Mouse (Mus musculus): Measurements from ENCODE around the gene Nifk. TPM values are rescaled to one million over a fixed set of nuclear protein-coding genes. Genes with fewer than 3 reads are reported as not detected.
A peak's percentile ranks its signal among the peaks of the same experiment; 100 is the strongest.

Gene Nifk
- polyA plus RNA-seq, 1 experiment = 36.7 TPM

DNA sequence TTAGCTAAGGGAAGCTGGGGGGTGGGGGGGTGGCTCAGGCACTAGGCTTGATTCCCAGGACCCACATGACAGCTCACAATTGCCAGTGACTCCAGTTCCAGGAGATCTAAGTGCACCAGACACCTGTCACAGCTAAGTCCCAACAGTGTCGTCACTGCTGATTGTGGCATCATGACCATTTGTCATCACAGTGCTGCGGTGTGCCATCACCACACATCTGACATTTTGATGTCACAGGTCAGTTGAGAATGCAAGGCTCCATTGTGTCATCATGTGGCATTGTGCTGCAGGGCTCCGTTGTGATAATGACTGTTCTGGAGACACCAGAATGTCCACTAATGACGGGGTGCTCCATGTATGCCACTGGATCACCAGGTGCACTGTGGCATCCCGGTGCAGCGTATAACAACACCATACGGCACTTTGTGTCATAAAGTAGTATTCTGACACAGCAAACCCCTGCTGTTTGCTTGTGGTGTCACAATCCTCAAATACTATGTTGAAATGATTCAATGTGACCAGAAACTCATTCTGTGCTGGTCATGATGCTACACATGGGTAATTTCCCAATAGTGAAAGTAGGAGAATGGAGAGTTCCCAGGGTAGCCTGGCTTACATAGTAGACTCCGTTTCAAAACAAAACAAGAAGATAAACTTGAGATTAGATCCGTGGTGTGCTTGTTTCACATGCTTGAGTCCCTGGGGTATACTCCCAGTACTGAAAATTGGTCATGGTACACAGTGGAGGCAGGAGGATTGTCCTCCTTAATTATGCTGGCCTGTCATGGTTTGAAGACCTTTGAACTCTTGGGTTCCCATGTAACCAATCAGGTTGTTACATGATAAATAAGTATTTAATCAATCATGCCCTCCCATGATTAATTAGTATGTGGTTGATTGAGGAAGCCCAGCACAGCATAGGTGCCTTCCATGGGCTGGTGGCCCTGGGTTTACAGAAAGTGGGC lies 13.4 kb downstream of the Nifk start:
- no peak for TF ChIP-seq CTCF (IDR thresholded peaks at IDR 0.05; ENCODE audit: borderline replicate concordance, extremely low read depth, insufficient read depth, insufficient read length)
- no peak for DNase-seq (ENCODE audit: low read depth)

- DNase-seq (ENCODE audit: low read depth) = no peak
- no peak for TF ChIP-seq POLR2A (IDR thresholded peaks at IDR 0.05; ENCODE audit: borderline replicate concordance, extremely low read depth, insufficient read depth, insufficient read length, poor library complexity, severe bottlenecking)
- TF ChIP-seq CTCF (IDR thresholded peaks at IDR 0.05; ENCODE audit: borderline replicate concordance, extremely low read depth, insufficient read depth, insufficient read length) = no peak
Observed at GRCm38 (mm10) chr1:118335847-118336246, 14.2 kb downstream of the Nifk start.

GRCm38 (mm10) chr1:118337921-118338320 lies 16.3 kb downstream of the Nifk start:
- TF ChIP-seq CTCF (IDR thresholded peaks at IDR 0.05; ENCODE audit: borderline replicate concordance, extremely low read depth, insufficient read depth, insufficient read length) (no peak), POLR2A (IDR thresholded peaks at IDR 0.05; ENCODE audit: borderline replicate concordance, extremely low read depth, insufficient read depth, insufficient read length, poor library complexity, severe bottlenecking) (no peak)
- no peak for DNase-seq (ENCODE audit: low read depth)

DNA sequence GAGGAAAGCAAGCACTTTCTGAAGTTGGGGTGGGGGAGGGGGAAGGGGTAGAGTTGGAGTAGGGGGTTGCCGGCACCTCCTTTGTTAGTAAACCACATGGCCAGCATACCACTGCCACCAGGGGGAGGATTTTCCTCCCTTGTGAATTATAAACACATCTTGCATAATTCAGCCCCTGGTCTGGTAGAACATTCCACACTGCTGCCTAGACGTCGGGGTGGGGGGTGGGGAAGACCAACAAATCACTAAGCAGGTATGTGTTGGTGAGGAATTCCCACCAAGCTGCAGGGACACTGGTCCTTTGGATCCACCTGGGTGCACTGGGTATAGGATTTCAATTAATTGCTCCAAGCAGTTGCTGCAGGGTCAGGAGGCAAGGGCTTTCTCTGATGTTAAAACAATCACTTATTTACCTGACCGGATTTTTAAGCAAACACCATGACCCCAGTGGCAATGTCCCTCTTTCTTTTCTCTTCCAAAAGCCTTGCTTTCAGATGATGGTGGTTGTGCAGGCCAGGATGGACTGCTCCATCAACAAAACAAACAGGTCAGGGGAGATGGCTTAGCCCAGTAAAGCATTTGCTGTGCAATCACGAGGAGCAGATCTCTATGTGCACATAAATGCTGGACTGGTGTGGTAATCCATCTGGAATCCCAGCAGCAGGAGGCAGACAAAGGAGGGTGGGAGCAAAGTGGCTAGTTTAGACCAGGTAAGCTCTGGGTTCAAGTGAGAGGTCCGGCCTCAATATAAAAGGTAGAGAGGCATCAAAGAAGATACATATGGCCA lies 22.2 kb downstream of the Nifk start:
- DNase-seq (ENCODE audit: low read depth) = no peak
- TF ChIP-seq CTCF (IDR thresholded peaks at IDR 0.05; ENCODE audit: borderline replicate concordance, extremely low read depth, insufficient read depth, insufficient read length) (no peak), POLR2A (IDR thresholded peaks at IDR 0.05; ENCODE audit: borderline replicate concordance, extremely low read depth, insufficient read depth, insufficient read length, poor library complexity, severe bottlenecking) (no peak)

DNA sequence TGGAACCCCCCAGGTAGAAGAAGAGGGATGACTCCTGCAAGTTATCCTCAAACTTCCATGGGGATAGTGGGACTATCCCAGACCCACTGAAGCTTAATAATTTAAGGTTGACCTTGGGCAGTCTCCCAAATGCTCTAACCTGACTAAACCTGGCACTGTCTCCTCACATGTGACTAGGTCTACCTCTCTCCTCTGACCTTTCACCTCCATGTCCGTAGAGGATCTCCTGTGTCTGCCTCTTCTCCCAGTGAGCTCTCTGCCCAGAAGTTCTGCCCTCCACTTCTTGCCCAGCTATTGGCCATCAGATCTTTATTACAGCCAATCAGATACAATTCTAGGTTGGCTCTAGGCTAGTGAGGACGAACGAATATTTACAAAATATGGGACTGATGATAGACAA lies 28.3 kb downstream of the Nifk start:
- no peak for DNase-seq (ENCODE audit: low read depth)
- no peak for TF ChIP-seq POLR2A (IDR thresholded peaks at IDR 0.05; ENCODE audit: borderline replicate concordance, extremely low read depth, insufficient read depth, insufficient read length, poor library complexity, severe bottlenecking)
- TF ChIP-seq CTCF (IDR thresholded peaks at IDR 0.05; ENCODE audit: borderline replicate concordance, extremely low read depth, insufficient read depth, insufficient read length) = no peak

DNA sequence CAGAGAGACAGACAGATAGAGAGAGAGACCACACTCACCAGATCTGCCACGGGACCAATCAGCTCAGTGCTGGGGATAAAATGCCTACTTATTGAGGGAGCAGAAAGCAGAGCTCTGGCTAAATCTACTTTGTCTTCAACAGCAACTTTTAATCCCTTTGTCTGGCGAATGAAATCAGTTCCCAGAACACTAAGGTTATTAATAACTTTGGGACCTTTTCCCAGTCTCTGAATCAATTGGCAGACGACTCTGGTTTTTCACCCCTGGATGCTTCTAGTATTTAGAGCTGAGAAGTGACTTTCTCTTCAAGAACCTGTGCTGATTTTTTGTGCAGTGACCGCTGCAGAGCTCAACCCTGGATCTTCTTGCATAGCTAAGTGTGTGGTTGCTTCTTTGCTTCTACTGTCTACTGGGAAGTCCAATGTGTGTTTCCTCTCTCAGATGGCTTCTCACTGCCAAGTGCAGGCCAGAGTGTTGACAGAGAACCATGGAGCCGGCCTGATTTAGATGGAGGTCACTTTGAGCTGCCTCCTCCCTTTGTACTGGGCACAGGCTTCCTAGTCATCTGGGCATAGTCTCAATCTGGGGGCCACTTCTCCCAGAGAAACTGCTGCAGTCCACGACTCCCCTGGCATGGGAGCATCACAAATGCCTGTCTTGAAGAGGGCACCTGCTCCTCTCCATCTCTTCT lies 37.6 kb downstream of the Nifk start:
- no peak for TF ChIP-seq CTCF (IDR thresholded peaks at IDR 0.05; ENCODE audit: borderline replicate concordance, extremely low read depth, insufficient read depth, insufficient read length)
- no peak for TF ChIP-seq POLR2A (IDR thresholded peaks at IDR 0.05; ENCODE audit: borderline replicate concordance, extremely low read depth, insufficient read depth, insufficient read length, poor library complexity, severe bottlenecking)
- no peak for DNase-seq (ENCODE audit: low read depth)

GRCm38 (mm10) chr1:118367970-118368369 lies 46.3 kb downstream of the Nifk start:
- DNase-seq (ENCODE audit: low read depth) = no peak
- TF ChIP-seq CTCF (IDR thresholded peaks at IDR 0.05; ENCODE audit: borderline replicate concordance, extremely low read depth, insufficient read depth, insufficient read length) (peak; percentile 7; the same call in 1 of the 2 replicates), POLR2A (IDR thresholded peaks at IDR 0.05; ENCODE audit: borderline replicate concordance, extremely low read depth, insufficient read depth, insufficient read length, poor library complexity, severe bottlenecking) (no peak)

- DNase-seq (ENCODE audit: low read depth) = no peak
- no peak for TF ChIP-seq CTCF (IDR thresholded peaks at IDR 0.05; ENCODE audit: borderline replicate concordance, extremely low read depth, insufficient read depth, insufficient read length)
- no peak for TF ChIP-seq POLR2A (IDR thresholded peaks at IDR 0.05; ENCODE audit: borderline replicate concordance, extremely low read depth, insufficient read depth, insufficient read length, poor library complexity, severe bottlenecking)
Observed at GRCm38 (mm10) chr1:118368721-118369461, 47.3 kb downstream of the Nifk start.

GRCm38 (mm10) chr1:118377784-118378183 lies 56.1 kb downstream of the Nifk start:
- TF ChIP-seq CTCF (IDR thresholded peaks at IDR 0.05; ENCODE audit: borderline replicate concordance, extremely low read depth, insufficient read depth, insufficient read length) (no peak), POLR2A (IDR thresholded peaks at IDR 0.05; ENCODE audit: borderline replicate concordance, extremely low read depth, insufficient read depth, insufficient read length, poor library complexity, severe bottlenecking) (no peak)
- DNase-seq (ENCODE audit: low read depth) = no peak

- TF ChIP-seq CTCF (IDR thresholded peaks at IDR 0.05; ENCODE audit: borderline replicate concordance, extremely low read depth, insufficient read depth, insufficient read length) = no peak
- TF ChIP-seq POLR2A (IDR thresholded peaks at IDR 0.05; ENCODE audit: borderline replicate concordance, extremely low read depth, insufficient read depth, insufficient read length, poor library complexity, severe bottlenecking) = no peak
- DNase-seq (ENCODE audit: low read depth) = no peak
Observed at GRCm38 (mm10) chr1:118380105-118380786, 58.6 kb downstream of the Nifk start.

Other genes with a start within 250 kb of the Nifk start
- not detected in 2 replicates for gene Gm29106, start 145.3 kb upstream of the Nifk start, polyA plus RNA-seq (2012; rRNA removed)
- gene Tsn, start 10.1 kb upstream of the Nifk start, polyA plus RNA-seq (2012; rRNA removed) = 164 and 175 TPM in 2 replicates
- gene Clasp1, start 67.2 kb downstream of the Nifk start, polyA plus RNA-seq (2012; rRNA removed) = 90.2 and 146 TPM in 2 replicates

Data from brain, embryonic 14.5 days (tissue).